Mouse (Mus musculus) embryo, embryonic 10.5 days (tissue): ENCODE data around the gene Usp46.
"Not testable (repeated sequence)": the region's sequence is repeated elsewhere in the genome, so short reads cannot be mapped to it uniquely, and the experiment has no call there.

ENCODE experiments used
- DNase-seq: peaks from one replicate; pipeline ENCODE4 v3.0.0-alpha.2; 2015; ENCODE audit warnings: low spot score

The Usp46 gene

DNA sequence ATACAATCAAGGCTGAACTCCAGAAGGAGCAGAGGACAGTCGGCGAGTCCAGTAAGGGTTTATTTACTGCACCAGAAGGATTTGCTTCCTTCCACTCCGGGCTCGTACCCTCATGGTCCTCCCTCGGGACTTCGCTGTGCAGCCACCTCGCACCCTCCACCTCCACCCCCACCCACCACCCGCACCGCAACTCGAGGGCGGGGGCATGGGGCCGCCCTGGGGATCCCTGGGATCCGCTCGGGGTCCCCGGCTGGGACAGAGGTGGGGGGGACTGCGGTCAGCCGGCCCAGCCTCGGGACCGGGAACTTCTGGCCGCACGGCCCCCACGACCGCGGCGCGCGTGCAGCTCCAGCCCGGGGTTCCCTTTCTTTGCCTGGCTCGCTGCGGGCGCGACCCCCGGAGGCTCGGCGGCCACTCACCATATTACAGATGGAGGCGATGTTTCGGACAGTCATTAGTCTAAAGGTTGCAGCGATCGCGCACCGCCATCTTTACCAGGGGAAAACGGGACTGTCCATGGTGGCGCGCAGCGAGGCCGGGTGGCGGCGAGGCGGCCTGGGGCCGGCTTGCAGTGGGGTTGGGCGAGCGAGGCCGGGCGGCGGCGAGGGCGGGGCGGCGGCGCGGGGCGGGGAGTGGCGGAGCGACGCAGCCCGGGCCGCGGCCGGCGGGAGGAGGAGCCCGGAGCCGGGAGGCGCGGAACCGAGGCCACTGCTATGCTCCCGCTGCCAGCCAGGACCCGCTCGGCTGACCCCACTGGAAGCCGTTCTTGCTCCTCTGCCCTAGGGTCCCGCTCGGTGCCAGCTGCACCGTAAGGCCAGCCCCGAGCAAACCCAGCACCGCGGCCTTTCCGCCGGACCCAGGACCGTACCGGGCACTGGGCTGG lies at the start of gene Usp46:
Usp46 (minus strand) TSS at position 601 of the 883 bp plus-strand sequence.
- peak; percentile 81 for DNase-seq

DNA sequence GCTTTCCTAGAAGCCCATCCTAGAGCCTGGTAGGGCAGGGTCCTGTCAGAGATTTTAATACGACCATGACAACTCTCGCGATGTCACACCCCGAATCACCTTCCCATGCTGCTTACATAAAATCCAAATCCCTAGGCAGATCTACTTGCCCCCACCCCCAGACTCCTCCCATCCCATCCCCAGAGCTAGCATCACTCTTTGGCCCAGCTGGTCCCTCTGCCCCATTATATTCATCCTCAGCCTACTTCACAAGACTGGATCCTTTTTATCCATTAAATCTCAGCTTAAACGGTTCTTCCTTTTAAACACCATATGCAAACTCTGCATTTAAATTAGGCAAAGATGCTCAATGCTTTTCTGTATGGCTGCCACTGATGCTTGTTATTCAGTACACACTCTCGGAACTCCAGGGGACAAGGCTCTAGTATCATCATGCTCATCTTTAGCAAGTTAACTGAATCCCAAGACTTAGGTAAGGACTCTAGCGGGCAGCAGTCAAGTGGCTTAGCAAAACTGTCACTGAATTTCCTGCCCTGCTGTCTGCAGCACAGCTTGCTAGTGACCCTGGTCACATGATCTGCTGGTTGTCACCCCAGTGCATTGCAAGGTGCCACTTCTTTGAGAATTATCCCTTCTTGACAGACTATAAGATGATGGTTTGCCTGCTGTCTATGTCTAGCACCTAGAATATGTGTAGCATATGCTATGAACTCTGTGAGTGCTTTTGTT lies 45.9 kb upstream of the Usp46 start:
- no peak for DNase-seq

DNA sequence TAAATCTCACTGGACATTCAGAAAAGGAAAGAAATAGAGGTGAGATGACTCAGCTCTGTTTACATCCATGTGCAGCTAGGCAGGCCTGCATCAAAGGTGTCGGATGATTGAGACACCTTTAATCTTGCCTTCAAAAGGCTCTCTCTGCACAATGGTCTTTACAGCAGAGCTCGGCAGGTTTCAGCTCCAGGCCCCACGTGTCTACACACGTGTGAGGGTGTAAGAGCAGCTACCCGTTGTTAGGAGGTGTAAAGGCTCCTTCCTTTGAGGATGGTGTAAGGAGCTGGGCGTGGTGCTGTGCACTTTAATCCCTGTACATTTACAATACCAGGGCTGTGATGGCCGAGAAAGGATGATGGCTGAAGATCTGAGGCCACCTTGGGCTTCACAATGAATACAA lies 37.2 kb upstream of the Usp46 start:
- DNase-seq, result no peak

DNA sequence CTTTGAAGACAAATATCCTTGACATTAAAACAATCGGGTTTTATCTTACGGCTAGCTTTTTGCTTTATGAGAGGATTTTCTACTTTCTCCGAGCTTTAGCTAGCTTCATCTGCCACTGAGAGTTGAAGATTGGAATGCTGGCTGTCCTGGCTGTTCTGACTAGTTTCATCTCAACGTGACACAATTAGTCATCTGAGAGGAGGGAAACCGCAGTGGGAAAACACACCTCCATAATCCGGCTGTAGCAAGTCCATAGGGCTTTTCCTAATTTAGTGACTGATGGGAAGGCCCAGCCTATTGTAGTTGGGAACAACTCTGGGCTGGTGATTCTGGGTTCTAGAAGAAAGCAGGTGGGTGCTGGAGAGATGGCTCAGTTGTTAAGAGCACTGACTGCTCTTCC lies 33.5 kb upstream of the Usp46 start:
- DNase-seq, result no peak

DNA sequence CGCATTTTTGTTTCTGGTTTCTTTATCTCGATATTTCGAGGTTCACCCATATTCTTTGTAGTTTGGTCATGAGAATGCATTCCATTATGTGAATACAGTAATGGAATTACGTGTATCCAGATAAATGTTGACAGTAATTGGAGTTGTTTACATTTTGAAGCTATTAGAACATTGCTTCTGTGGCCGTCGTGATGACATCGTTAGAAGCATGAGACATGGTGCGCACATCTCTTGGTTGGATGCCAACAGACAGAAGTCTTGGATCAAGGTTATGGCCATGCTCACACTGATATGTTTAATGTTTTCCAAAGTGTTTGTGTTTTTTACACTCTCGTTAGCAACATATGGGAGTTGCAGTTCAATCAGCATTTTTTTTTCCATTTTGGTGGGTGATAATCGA lies 30.8 kb upstream of the Usp46 start:
- no peak for DNase-seq

DNA sequence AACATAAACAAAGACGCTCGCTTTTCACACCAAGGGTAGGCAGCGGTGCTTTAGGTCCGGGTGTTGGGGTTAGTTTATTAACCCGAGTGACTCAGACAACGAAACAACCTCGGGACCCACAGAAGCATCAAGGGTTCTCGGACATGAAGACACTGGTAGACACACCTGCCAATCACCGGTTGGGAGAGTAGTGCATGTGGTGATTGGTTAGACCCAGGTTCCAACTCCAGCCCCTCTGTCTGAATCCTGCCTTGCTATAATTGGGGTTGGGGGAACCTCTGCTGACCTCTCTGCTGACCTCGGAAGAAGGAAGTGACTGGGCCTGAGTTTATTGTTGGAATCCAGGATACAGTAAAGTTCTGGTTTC lies 29.6 kb upstream of the Usp46 start:
- no peak for DNase-seq

DNA sequence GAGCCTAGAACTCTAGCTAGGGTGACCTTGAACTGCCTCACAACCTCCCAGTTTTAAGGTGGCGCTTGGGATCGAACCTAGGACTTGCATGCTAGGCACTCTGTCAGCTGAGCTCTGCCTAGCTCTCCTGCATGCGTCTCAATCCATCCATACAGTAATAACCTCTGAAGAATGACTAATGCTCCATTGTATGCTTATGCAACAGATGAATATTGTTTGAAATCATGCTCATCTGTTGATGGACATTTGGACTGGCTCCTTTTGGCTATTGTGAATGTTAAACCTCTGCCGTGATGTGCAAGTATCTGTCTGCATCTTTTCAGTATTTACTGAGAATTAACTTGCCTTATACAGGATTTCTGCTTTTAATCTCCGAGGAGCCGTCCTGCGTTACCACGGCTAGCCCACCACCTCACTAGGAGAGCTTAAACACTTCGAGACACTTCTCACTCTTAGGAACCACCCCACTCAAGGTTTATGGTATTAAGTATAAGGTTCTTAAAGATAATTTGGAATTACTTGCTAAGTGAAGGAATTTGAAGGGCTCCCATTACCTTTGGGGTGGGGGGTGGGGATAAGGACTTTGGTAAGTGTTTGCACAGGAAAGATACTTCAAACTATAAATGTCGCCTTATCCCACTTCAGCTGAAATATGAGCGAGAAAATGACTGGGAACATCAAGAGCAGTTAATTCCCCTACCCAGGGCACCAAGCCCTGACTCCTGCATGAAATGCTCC lies 29.1 kb upstream of the Usp46 start:
- DNase-seq, result no peak

DNA sequence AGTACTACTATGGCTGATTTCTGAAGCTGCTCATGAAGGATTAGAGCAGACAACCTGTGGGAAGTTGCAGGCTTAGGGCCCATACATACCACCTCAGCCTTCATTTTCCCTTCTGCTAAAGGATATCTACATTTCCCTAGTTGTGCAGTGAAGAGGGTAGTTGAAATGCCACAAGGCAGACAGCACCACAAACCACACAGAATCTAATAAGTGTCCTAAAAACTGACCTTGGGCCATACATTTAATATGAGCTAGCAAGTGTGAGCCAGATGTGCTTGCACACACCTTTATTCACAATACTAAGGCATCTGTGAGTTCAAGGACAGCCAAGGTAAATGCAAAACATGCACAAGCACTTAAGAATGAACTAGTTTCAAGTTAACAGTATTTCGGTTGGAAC lies 27.8 kb upstream of the Usp46 start:
- DNase-seq, result no peak

DNA sequence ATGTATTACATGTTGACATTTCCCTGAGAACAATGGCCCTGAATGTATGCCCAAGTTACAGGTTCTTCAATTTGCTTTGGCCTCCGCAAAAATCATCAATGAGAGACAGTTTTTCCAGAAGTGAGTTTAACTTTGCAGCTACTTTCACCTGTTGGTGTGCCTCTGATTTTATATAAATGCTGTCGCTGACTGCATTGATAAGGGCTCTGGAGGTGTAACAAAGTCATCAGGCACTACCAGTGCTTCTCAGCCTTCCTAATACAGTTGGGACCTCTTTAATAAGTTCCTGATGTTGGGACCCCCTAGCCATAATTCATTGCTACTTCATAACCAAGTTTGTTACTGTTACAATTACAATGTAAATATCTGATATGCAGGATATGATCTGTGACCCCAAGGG lies 27.4 kb upstream of the Usp46 start:
- DNase-seq, result no peak

DNA sequence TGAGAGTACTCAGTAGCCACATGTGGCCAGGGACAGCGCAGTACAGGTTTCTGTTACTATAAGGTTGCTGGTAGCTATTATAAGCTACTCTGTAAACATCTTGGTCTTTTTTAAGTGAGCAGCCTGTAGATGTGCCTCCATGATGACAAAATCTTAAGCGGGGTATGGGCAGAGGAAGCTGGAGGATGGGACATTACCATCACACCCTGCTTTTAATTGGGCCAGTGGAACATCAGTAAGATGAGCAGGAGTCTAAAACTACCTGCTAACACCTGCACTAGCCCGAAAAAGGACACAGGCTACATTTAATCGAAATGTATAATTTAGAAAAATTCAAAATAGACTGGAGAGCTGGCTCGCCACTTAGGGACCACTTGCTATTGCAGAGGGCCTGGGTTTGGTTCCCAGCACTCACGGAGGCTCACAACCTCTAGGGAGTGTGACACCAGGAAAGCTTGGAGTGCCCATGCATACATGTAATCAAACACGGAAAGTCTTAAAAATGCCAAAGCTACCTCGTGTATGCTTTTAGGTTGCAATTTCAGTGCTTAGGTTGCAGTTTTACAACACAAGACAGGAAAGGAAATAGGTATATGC lies 26.7 kb upstream of the Usp46 start:
- DNase-seq, result no peak

DNA sequence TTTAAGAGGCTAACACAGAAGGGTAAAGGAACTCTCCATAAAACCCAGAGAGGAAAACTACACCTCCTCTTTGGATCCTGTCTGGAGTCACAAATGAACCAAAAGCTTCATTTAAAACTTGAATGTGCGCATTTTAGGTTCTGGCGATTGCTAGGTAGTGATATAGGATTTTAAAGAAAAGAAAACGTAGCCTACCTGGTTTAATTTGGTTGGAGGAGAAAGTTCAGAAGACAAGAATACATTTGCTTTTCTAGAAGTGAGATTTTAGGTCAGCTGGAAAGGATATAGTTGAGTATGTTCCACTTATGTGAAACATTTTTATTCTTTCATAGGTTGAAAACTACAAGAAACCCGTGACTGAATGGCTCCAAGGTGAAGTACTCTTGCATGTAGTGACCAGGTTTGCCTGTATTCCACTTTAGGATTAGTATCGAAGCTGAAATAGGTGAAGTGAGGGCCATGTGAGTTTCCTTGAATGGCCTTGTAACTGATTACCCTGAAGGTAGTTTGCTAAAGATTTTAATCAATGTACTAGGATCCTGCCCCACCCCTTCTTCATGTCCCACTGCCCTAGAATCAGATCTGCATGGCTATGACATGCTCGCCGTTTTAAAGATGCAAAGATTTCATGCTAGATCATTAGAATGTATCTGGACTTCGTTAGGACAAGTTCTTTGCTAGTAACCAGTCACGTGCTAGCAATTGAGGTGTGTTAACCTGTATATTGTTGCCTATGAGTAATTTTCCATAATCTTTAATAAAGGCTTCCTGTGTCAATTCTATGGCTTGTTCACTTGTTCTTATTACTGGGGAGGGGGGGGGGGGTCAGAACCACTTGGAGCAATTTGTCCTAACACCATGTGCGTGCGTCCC lies 25.6 kb upstream of the Usp46 start:
- DNase-seq, result no peak

DNA sequence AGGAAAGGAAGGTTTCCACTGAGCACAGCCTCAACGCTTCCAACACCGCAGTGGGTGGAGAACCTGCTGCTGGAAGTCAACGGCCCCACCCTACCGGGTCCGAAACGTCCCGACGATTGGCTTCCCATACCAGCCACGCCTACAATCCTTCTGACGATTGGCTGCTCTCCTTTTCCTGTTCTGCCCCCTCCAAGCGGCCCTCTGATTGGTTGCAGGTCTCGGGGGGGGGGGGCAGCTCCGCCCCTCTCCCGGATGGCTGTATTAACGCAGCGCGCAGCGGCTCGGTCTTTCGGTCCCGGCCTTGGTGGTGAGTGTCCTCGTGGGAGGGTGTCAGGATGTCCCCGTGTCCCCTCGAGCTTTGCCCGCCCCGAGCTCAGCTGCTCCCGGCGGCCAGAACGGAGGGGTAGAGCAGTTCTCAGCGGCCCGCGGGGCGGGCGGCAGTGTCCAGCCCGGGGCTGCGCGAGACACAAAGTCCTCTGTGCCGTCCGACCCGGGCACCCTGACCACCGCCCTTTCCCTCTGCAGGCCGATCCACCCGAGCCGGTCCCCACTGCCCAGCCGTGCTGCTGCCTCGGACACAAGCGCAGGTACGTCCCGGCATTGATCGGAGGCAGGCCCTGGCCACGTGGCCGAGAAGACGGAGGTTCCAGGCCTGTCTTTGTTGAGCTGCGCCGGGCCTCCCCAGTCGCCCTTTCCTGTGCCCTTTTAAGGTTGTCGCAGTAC lies 24.8 kb upstream of the Usp46 start:
- peak; percentile 98 for DNase-seq

DNA sequence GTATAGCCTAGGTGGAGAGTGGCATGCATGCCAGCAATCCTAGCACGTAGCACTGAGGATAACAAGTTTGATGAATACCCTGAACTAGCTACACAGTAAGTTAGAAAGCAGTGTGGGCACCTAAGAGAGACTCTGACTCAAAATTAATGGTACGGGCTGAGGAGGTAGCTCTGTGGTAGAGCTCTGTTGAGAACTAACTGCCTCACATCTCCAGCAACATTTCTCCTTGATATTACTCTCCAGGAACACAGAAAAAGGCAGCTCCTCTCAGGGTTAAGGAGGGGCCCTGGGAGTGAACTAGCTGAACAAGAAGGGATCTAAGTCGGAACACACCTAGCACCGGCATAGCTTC lies 24.2 kb upstream of the Usp46 start:
- no peak for DNase-seq

DNA sequence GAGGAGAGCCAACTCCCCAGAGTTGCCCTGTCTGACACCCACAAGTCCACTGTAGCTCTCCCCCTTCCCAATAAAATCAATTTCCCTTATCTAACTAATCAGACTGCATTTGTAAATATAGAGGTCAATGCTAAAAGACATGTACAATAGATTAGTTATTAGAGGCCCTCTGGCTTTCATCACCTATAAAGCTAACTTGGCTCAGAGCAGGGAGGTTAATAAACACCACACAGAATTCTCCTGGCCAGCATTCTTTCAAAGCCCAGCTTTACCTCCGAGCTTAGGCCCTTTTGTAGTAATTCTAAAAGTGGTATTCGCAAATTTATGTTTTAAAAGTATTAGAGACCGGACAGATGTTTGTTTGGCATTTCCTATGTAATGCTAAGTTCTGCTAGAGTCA lies 21.4 kb upstream of the Usp46 start:
- DNase-seq, result no peak

DNA sequence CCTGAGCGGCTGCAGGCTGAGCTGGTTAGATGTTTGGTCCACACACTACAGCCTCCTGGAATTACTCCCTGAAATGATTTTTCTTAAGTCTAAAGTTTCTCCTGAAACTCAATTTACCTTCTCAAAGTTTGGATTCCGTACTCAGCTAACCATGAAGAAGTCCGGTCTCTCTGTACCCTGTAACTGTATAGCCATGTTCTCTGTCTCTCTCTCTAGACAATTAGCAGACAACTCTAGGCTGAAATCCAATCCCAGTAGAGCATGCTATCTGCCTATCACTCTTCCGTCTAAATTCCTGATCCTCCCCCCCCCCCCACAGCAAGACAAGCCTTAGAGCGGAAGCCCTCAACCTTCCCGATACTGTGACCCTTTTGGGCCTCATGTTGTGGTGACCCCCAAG lies 13.5 kb upstream of the Usp46 start:
- DNase-seq, result no peak

DNA sequence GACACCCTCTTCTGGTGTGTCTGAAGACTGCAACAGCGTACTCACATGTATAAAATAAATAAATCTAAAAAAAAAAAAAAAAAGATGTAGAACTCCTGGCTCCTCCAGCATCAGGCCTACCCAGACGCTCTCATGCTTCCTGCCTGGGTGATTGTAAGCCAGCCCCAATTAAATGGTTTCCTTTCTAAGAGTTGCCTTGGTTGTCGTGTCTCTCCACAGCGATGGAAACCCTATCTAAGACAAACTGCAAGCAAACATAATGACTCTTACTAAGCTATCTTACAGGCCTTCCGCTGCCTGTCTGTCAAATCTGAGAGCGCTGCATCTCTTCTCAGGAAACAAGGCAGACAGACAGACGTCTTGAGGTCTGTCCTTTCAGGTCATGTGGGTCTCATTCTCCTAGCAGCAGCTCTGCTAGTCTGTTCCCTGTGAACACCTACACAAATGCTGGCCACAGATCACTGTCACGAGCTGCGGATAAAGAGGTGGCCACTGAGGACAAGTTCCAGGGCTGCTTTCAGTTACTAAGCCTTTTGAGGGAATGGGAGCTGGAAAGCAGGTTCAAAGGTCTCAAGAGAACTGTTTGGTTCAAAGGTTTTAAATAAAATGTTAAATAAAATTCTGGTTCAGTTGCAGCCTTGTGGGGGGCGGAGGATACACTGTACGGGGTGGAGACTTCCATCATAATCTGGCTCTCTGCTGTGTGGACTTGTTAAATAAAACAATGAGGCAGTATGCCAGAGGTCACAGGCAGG lies 10.8 kb upstream of the Usp46 start:
- no peak for DNase-seq

DNA sequence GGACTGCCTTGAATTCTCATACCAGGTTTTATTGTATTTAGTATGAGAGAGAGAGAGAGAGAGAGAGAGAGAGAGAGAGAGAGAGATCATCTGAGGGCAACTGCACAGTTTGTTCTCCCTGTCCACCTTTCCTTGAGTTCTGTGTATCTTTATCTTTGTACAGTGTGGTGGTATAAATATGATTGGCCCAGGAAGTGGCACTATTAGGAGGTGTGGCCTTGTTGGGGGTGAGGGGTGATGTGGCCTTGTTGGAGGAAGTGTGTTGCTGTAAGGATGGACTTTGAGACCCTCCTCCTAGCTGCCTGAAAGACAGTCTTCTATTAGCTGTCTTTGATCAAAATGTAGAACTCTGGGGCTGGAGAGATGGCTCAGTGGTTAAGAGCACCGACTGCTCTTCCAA lies 10.2 kb upstream of the Usp46 start:
- DNase-seq, result no peak

DNA sequence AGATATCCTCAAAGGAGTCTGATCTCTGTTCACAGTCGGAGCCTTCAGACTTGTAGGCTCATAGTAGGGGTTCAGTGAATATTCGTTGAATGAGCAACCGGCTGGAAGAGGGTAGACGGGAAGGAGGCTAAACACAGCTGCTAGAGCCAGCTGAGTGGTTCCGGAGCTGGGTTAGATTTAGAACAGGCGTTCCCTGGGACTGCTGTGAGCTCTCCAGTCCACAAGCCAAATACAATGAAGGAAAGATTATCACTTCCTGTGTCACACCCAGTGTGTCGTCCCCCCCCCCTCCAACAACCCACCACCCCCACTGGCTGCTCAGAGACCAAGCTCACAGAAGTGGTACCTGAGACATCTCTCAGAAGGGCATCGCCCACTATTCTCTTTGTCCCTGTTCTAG lies 9.7 kb upstream of the Usp46 start:
- DNase-seq, result no peak

DNA sequence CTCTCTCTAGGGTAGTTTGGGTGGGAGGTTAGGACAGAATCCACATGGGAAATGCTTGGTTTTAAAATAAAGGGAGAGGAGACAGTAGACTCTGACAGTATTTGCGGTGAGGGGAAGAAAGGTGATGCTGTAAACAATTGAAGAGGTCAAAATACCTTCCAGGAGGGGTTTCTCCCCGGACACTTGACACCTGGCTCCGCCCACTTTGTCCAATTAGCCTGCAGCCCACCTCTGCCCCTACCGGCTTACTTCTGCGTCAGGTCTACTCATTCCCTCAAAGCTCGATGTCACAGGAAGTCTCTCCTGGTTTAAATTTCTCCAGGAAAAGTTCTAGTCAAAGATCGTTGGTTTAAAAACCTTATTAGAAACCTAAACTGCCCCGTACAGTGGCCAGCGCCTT lies 8.5 kb upstream of the Usp46 start:
- DNase-seq, result peak; percentile 47

DNA sequence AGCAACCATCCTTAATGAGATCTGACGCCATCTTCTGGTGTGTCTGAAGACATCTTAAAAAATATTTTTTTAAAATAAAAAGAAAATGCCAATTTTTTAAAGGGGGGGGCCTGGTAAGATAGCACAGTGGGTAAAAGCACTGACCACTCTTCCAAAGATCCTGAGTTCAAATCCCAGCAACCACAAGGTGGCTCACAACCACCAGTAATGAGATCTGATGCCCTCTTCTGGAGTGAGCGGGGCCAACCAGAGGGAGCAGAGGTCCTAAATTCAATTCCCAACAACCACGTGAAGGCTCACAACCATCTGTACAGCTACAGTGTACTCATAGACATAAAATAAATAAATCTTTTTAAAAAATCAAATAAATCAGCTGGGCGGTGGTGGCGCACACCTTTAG lies 2.3 kb upstream of the Usp46 start:
- not testable (repeated sequence) for DNase-seq
